Mouse (Mus musculus): ENCODE data around the gene Asic2. TPM values are rescaled to one million over a fixed set of nuclear protein-coding genes. Genes with fewer than 3 reads are reported as not detected.

The Asic2 gene
- polyA plus RNA-seq (2014; fragmentation: Nextera tagmentation; extraction: Ambion mirVana), result 0.21 and 0.25 TPM in 2 replicates

DNA sequence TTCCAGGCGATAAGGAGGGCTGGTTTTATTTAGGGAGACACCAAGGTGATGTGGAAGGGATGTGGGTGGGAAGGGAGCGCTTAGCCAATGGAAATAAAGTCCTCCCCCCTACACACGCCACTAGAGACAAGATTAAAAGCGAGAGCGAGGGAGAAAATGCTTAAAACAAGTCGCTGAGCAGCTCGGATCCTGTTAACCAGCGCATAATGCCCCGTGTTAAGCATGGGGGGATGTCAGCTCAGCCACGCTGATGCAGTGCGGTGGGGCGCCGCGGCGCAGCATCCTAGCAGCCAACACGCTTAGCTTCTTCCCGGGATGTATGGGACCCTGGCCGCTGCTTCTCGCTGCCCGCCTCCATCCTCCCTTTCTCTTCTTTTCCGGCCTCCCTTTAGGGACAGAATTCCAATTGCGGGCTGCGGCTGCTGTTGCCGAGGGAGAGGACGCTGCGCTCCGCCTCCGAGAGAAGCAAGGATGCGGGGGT lies at the start of gene Asic2:
Gene Asic2, minus strand, starts transcription at position 57 of the 481 bp plus-strand sequence.
- 4% methylated on average over 29 of the region's 29 CpGs for WGBS (ENCODE audit: insufficient replicate concordance)
- no peak within 1 kb of the TSS for H3K27ac ChIP-seq (ENCODE audit: low read depth, low read length)
- no peaks in the 10 kb centered on the region for H3K36me3 ChIP-seq (ENCODE audit: control insufficient read depth, insufficient read depth, low read length)
- no peak within 1 kb of the TSS for H3K4me3 ChIP-seq (ENCODE audit: low read depth, low read length)
- peaks cover 2% of the 10 kb centered on the region; the same call in 1 of the 2 replicates for H3K4me1 ChIP-seq (ENCODE audit: control insufficient read depth, insufficient read depth, low read length)
- H3K27me3 ChIP-seq (ENCODE audit: control insufficient read depth, insufficient read depth, low read length), result peaks cover 46% of the 10 kb centered on the region
- no peak within 1 kb of the TSS for H3K9ac ChIP-seq (ENCODE audit: low read depth, low read length)
- no peak within 1 kb of the TSS for H3K4me2 ChIP-seq
- no peak for ATAC-seq (replicated peaks; ENCODE audit: insufficient number of reproducible peaks, low FRiP score, low TSS enrichment)
- no peaks in the 10 kb centered on the region for H3K9me3 ChIP-seq (replicated peaks; ENCODE audit: control insufficient read depth, low read length)

DNA sequence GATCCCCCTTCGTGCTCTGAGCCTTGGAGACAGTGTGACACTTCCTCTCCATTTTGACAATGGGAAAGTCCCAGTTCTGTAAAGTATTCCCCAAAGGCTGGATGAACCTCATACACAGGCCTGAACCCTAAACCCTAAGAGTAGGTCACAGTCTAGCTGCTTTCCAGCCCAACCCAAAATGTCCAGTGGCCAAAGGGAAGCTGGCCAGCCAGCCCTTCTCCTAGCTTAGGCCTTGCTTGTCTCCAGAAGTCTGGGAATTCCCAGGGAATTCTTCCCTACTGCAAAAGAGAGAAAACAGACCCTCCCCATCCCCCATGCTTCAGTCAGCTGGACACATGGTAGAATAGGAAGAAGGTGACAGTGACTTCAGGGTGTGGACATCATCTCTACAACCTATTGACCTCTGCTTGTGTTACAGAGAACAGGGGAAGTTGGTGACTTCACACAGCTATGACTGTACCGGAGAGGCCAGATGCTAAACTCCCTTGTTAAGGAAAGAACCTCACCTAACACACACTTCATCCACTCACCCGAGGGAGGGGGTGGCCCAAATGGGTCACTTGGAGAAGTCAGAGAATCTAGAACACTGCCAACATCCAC lies 48.0 kb upstream of the Asic2 start:
- ATAC-seq (replicated peaks; ENCODE audit: insufficient number of reproducible peaks, low FRiP score, low TSS enrichment), result no peak
- Histone ChIP-seq H3K4me2 (no peak overlapping the region), H3K4me1 (ENCODE audit: control insufficient read depth, insufficient read depth, low read length) (peaks cover 18% of the 10 kb centered on the region), H3K27ac (ENCODE audit: low read depth, low read length) (no peak overlapping the region), H3K36me3 (ENCODE audit: control insufficient read depth, insufficient read depth, low read length) (no peaks in the 10 kb centered on the region), H3K9me3 (replicated peaks; ENCODE audit: control insufficient read depth, low read length) (no peaks in the 10 kb centered on the region), H3K9ac (ENCODE audit: low read depth, low read length) (no peak overlapping the region), H3K4me3 (ENCODE audit: low read depth, low read length) (no peak overlapping the region), H3K27me3 (ENCODE audit: control insufficient read depth, insufficient read depth, low read length) (no peaks in the 10 kb centered on the region)
- 62% methylated on average over 3 of the region's 3 CpGs for WGBS (ENCODE audit: insufficient replicate concordance)

DNA sequence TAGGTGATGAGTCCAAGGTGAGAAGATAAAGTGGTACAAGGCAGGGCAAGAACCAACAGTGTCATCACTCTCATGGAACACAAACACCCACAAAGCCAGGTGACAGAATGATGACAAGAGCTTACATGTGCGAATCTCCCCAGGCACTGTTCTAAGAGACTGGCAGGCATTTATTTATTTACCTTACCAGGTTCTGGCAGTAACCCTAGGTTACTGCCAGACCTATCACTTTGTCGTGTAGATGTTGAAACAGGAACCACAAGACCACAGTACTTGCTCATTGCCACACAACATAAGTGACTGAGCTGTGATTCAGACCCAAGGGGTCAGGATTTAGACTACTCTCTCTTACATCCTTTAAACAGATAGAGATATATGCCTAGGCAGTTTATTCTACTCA lies 46.8 kb upstream of the Asic2 start:
- WGBS (ENCODE audit: insufficient replicate concordance), result 57% methylated on average over 2 of the region's 2 CpGs
- H3K9ac ChIP-seq (ENCODE audit: low read depth, low read length), result no peak overlapping the region
- no peak for ATAC-seq (replicated peaks; ENCODE audit: insufficient number of reproducible peaks, low FRiP score, low TSS enrichment)

DNA sequence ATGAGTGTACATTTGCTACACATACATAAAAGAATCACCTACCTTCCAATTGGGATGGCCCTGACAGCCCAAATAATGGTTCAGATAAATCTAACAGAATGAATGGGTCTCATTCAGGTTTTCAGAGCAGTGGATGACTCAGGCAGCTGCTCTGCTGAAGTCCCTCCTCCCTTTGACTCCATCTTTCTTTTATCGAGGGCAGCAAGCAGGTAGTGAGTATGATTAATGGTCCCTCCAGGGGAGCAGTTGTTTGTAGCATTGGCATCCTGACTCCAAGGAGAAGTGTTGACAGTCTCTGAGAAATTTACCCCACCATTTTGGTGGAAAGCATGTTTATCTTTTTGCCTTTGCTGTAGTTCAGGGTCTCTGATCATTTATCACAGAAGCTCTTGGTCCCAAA lies 45.5 kb upstream of the Asic2 start:
- H3K9me3 ChIP-seq (replicated peaks; ENCODE audit: control insufficient read depth, low read length), result no peaks in the 10 kb centered on the region
- no peaks in the 10 kb centered on the region for H3K4me1 ChIP-seq (ENCODE audit: control insufficient read depth, insufficient read depth, low read length)
- no peak overlapping the region for H3K9ac ChIP-seq (ENCODE audit: low read depth, low read length)
- no peaks in the 10 kb centered on the region for H3K36me3 ChIP-seq (ENCODE audit: control insufficient read depth, insufficient read depth, low read length)
- H3K27me3 ChIP-seq (ENCODE audit: control insufficient read depth, insufficient read depth, low read length), result no peaks in the 10 kb centered on the region
- WGBS (ENCODE audit: insufficient replicate concordance), result 60% methylated on average over 1 of the region's 1 CpGs
- H3K4me3 ChIP-seq (ENCODE audit: low read depth, low read length), result no peak overlapping the region
- H3K27ac ChIP-seq (ENCODE audit: low read depth, low read length), result no peak overlapping the region
- no peak for ATAC-seq (replicated peaks; ENCODE audit: insufficient number of reproducible peaks, low FRiP score, low TSS enrichment)
- no peak overlapping the region for H3K4me2 ChIP-seq

More for the DNA sequence above, 46.8 kb upstream of the Asic2 start:
- no peaks in the 10 kb centered on the region for H3K9me3 ChIP-seq (replicated peaks; ENCODE audit: control insufficient read depth, low read length)
- no peaks in the 10 kb centered on the region for H3K36me3 ChIP-seq (ENCODE audit: control insufficient read depth, insufficient read depth, low read length)
- no peaks in the 10 kb centered on the region for H3K27me3 ChIP-seq (ENCODE audit: control insufficient read depth, insufficient read depth, low read length)
- H3K4me1 ChIP-seq (ENCODE audit: control insufficient read depth, insufficient read depth, low read length), result peaks cover 8% of the 10 kb centered on the region
- H3K4me2 ChIP-seq, result no peak overlapping the region
- no peak overlapping the region for H3K4me3 ChIP-seq (ENCODE audit: low read depth, low read length)
- no peak overlapping the region for H3K27ac ChIP-seq (ENCODE audit: low read depth, low read length)

DNA sequence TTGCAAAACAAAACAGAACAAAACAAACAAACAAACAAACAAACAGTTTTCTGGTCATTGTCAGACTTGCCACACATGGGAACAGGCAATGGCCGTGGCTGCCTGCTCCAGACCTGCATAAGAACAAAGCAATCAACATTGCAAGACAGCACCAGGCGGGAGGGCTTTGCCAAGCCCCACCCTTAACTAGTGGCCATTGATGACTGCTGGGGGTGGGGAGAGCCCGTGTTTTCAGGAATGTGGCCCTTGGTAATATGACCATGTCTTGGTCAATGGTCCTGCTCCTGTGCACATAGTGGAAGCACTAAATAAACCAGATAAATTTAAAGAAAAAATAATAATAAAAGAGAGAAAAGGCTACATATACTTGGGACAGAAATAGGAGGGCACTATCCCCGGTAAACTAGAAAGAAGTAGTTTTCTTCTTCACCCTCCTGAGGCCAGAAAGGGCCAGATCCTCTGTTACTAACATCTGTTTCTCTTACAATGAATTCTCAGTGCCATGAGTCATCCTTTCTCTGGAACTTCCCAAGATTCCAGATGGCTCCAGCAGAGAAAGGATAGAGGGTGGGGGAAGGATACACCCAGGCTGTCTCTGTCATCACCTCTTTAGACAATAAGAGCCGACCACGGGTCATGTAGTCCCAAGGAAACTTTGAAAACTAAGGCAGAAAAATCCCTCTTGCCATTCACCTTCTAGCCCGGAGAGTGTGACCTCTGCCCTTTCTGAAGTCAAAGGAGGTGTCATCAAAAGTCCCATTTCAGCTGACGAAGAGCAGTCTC lies 43.3 kb upstream of the Asic2 start:
- 46% methylated on average over 8 of the region's 8 CpGs for WGBS (ENCODE audit: insufficient replicate concordance)
- Histone ChIP-seq H3K27ac (ENCODE audit: low read depth, low read length) (no peak overlapping the region), H3K4me1 (ENCODE audit: control insufficient read depth, insufficient read depth, low read length) (no peaks in the 10 kb centered on the region), H3K9ac (ENCODE audit: low read depth, low read length) (no peak overlapping the region), H3K4me2 (no peak overlapping the region), H3K4me3 (ENCODE audit: low read depth, low read length) (no peak overlapping the region), H3K9me3 (replicated peaks; ENCODE audit: control insufficient read depth, low read length) (no peaks in the 10 kb centered on the region), H3K36me3 (ENCODE audit: control insufficient read depth, insufficient read depth, low read length) (no peaks in the 10 kb centered on the region), H3K27me3 (ENCODE audit: control insufficient read depth, insufficient read depth, low read length) (no peaks in the 10 kb centered on the region)
- 0 out of 2 replicates have a peak, but pooled peaks have one; percentile 46 for ATAC-seq (replicated peaks; ENCODE audit: insufficient number of reproducible peaks, low FRiP score, low TSS enrichment)

DNA sequence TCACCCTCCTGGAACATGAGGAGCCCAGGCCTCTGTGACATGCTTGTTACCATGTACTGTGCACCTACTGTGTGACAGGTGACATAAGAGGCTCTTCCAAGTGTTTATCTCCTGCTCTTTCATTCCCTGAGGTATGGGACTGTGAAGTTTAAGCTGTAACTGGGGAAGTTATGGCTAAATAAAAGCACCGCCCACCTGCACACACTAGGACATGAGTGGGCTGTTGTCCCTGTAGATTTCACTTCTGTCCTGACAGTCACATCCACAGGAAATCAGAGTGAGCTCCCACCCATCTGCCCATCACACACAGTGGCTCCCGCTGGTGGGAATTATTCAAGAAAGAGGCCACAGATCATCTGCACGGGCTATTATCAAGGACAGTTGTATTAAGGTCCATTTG lies 41.9 kb upstream of the Asic2 start:
- no peaks in the 10 kb centered on the region for H3K9me3 ChIP-seq (replicated peaks; ENCODE audit: control insufficient read depth, low read length)
- no peak overlapping the region for H3K9ac ChIP-seq (ENCODE audit: low read depth, low read length)
- H3K27ac ChIP-seq (ENCODE audit: low read depth, low read length), result no peak overlapping the region
- H3K4me1 ChIP-seq (ENCODE audit: control insufficient read depth, insufficient read depth, low read length), result no peaks in the 10 kb centered on the region
- no peak overlapping the region for H3K4me3 ChIP-seq (ENCODE audit: low read depth, low read length)
- no peak for ATAC-seq (replicated peaks; ENCODE audit: insufficient number of reproducible peaks, low FRiP score, low TSS enrichment)
- no peaks in the 10 kb centered on the region for H3K27me3 ChIP-seq (ENCODE audit: control insufficient read depth, insufficient read depth, low read length)
- 82% methylated on average over 3 of the region's 3 CpGs for WGBS (ENCODE audit: insufficient replicate concordance)
- H3K36me3 ChIP-seq (ENCODE audit: control insufficient read depth, insufficient read depth, low read length), result no peaks in the 10 kb centered on the region
- H3K4me2 ChIP-seq, result no peak overlapping the region

DNA sequence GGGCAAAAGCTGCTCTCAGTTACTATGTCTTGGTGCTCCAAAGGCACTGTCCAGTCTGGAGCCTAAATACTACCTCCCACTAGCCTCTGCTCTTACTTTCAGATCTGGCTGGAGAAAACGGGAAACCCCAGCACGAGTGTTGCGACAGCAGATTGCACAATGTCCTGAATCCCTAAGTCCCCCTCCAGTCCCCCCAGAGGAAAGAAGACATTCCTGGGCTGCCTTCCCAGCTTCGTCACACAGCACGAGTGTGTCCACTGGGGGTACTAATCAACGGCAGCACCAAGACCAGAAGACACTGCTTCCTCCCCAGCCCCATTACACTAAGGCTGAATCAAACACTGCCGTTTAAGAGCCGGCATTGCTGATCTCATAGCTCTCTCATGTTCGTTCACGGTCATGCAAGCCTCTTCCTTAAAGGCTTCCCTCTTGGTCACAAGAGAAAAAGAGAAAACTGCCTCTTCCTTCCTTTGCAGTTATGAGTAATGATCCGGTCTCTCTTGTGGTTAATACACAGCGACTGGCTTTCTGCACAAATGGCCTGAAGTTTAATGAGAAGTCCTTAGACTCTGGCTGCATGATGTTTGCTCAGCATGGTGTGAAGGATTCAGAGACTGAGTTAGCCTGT lies 38.7 kb upstream of the Asic2 start:
- ATAC-seq (replicated peaks; ENCODE audit: insufficient number of reproducible peaks, low FRiP score, low TSS enrichment), result no peak
- H3K27me3 ChIP-seq (ENCODE audit: control insufficient read depth, insufficient read depth, low read length), result no peaks in the 10 kb centered on the region
- no peak overlapping the region for H3K27ac ChIP-seq (ENCODE audit: low read depth, low read length)
- WGBS (ENCODE audit: insufficient replicate concordance), result 49% methylated on average over 12 of the region's 12 CpGs
- no peaks in the 10 kb centered on the region for H3K4me1 ChIP-seq (ENCODE audit: control insufficient read depth, insufficient read depth, low read length)
- no peak overlapping the region for H3K4me3 ChIP-seq (ENCODE audit: low read depth, low read length)
- H3K9ac ChIP-seq (ENCODE audit: low read depth, low read length), result no peak overlapping the region
- H3K4me2 ChIP-seq, result no peak overlapping the region
- no peaks in the 10 kb centered on the region for H3K36me3 ChIP-seq (ENCODE audit: control insufficient read depth, insufficient read depth, low read length)
- no peaks in the 10 kb centered on the region for H3K9me3 ChIP-seq (replicated peaks; ENCODE audit: control insufficient read depth, low read length)

DNA sequence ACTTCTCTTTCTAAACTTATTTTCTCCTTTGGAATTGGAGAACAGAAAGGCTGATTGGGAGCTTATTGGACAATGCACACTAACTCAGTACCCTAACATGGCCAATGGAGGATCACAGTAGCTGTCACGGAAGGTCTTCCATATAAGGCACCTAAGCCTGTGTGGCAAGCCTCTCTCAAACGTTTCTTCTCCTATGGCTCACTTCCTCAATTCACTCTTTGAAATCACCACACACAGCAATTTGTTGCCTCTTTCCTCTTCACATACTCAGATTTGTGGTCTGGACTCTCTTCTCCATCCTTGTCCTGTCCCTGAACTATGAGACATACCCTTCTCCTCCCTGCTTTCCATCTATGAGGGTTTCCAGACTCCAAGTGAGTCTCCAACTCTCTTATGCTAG lies 36.6 kb upstream of the Asic2 start:
- no peaks in the 10 kb centered on the region for H3K27me3 ChIP-seq (ENCODE audit: control insufficient read depth, insufficient read depth, low read length)
- no peak overlapping the region for H3K9ac ChIP-seq (ENCODE audit: low read depth, low read length)
- H3K36me3 ChIP-seq (ENCODE audit: control insufficient read depth, insufficient read depth, low read length), result no peaks in the 10 kb centered on the region
- no peak for ATAC-seq (replicated peaks; ENCODE audit: insufficient number of reproducible peaks, low FRiP score, low TSS enrichment)
- H3K4me2 ChIP-seq, result no peak overlapping the region
- H3K4me3 ChIP-seq (ENCODE audit: low read depth, low read length), result no peak overlapping the region
- no peak overlapping the region for H3K27ac ChIP-seq (ENCODE audit: low read depth, low read length)
- no peaks in the 10 kb centered on the region for H3K4me1 ChIP-seq (ENCODE audit: control insufficient read depth, insufficient read depth, low read length)
- 71% methylated on average over 2 of the region's 2 CpGs for WGBS (ENCODE audit: insufficient replicate concordance)
- H3K9me3 ChIP-seq (replicated peaks; ENCODE audit: control insufficient read depth, low read length), result no peaks in the 10 kb centered on the region

Measured in heart, embryonic 11.5 days (tissue).